Mouse (Mus musculus) T-helper 1 cell (primary cell): ENCODE measurements around the gene Cox17.

ENCODE experiments used
- in situ Hi-C: fragments of 300-600 bp; cut with MboI, MseI; formaldehyde crosslinking; loops from one replicate; pipeline ENCODE4 v1.15.1; 2025; ENCODE audit warnings: high pct_unique_total_duplicates

The Cox17 gene

DNA sequence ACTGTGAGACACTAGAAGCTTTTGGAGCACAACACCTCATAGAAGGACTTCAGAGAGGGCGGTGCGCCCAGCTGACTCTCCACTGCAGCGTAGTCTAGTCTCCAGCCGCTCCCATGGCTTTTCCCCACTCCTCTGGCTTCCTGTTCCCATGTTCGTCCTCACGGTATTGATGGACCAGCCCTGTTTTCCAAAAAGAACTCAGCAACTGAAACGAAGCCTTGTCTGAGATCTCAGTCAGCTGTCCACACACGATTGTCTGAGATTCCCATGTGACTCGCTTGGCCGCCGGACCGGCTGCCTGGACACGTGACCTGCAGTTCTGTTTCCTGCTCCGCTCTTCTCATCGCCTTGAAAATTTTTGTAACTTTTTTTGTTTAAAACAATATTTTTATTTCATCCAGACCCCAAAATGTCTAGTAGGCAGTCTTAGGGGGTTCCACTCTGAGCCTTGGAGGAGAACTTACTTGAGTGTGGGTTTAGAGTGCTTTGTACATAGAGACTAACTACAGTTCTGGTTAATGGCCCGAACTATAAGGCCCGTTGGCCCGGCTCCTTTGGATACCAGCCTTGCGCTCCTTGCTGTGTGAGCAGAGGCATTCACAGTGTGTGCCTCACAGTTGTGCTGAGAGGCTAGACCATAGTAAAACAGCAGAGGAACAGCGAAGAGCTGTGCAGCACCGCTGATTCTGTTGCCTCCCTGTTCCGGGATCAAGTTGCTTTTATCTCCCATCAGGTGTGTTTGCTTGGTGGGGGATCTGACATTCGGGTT lies 45.5 kb downstream of the Cox17 start:
- in situ Hi-C loops: no loop called here

DNA sequence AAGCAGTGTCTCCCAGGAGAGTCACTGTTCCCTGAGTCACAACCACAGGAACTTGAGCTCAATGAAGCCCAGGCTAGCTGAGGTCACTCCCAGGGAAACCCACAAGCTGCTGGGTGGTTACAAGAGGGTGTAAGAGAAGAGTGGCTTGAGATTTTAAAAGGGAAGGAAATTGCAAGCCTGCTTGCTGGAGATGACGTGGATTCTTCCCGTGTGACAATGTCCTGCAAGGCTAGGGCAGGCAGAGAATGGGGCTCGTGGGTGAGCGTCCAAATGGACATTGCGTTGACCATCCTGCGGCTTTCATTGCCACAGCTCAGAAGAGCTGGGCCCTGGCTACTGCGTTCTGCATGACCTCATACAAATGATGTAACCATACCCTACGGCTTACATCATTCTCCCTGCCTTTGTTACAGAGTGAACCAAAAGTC lies 47.4 kb downstream of the Cox17 start:
- in situ Hi-C loops: no loop called here

DNA sequence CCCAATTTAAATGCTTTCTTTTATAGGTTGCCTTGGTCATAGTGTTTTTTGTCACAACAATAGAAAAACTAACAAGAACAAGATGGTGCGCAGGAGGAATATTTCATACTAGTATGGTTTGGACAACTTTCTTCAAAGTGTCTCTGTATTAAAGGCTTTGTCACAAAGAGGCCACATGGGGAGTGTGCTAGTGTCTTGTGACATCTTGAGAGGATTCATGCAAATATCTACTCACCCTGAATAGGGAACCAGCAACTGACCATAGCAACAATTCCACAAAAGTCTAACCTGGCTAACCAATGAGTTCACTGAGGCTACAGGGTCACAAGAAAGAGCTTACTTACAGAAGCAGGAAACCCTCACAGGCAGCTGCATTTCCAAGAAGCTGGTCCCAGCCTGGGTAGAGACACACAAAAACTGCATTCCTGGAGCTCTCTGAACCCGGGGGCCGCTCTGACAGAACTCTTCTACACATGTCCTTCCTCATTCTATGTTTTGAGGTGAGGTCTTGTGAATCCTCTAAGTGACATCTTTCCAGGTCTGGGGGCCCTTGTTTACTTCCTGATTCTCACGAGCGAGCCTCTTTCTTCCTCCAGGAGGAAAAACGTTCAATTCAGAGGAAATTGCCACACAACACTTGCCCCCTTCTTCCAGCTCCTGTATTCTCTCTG lies 48.4 kb downstream of the Cox17 start:
- in situ Hi-C loops: no loop called here

DNA sequence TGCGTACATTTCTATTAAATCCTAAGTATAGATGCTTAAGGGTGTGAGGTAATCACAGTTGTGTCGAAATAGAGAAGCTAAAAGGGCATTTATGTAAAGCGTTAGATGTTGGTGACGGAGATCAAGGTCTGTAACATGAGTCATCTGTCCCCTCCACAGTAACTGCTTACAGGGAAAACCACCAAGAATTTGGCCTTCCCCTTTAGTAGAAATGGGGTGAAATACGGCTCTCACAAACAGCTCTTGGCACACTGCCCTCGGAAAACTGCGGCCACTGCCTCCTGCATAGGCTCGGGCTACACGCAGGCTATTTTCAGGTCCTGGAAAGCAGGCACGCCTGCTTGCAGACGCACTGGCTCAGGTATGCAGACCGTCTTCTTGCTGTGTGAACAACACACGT lies 49.4 kb downstream of the Cox17 start:
- in situ Hi-C loops: no loop called here

DNA sequence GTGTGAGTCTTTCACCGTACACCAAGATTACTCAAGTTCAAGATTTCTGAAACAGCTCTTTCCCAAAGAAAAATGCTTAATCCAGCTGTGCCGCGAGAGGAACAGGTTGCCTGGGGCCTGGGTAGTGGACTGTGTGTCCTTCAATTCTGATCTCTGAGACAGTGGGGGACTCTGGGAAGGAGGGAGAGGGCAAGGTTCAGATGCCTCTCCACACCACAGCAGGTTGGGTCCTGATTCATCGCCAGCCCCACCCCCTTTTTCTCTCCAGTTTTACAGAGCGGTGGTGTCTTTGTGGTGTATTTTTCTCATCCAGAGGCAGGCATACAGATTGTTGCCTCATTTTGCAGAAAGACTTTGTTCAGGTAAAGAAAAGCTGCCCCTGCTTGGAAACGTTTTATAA lies 51.5 kb downstream of the Cox17 start:
- in situ Hi-C loops: no loop called here

DNA sequence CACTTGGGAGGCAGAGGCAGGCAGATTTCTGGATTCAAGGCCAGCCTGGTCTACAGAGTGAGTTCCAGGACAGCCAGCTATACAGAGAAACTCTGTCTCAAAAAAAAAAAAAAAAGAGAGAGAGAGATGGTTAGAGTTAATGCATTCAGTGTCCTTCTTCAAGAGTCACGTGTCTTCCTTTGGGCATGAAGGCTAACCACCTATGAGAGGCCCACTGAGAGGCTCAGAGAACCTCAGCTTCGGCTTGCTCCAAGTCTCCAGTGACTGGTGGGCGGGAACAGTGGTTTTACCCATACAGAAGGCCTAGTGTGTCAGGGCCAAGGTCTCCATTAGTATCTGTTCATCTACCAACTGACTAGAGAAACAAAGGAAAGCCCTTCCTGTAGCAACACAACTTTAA lies 52.3 kb downstream of the Cox17 start:
- in situ Hi-C loops: no loop called here

DNA sequence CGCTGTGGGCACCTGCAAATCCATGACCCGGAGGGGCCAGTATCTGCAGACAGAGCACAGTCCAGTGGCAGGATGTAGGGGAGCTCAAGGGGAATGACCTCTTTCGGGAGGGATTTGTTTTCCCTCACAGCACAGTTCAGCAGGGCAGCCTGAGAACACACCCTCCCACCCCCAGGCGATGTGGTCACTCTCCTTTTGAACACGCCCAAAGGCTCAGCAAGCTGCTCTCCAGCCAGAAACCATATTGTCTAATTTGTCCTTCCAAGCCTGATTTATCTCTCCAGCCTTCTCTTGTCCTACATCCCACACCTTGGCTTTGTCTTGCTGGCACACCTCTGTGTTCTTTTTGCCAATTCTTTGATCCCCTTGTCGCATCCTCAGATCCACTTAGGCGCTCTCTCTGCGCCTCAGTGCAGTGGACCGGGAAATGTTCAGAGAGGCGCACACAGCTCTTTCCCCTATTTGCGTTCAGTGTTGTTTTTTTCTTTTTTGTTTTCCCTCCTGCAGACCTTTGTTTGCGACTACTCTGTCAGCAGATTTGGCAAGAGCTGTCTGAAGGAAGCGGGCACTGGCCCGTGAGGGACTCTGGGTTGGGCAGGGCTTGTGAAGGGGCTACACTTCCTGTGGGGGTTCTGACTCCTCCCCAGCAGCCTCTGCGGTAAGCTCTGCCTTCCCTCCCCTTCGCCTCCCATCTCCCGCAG lies 52.9 kb downstream of the Cox17 start:
- in situ Hi-C loops: no loop called here

DNA sequence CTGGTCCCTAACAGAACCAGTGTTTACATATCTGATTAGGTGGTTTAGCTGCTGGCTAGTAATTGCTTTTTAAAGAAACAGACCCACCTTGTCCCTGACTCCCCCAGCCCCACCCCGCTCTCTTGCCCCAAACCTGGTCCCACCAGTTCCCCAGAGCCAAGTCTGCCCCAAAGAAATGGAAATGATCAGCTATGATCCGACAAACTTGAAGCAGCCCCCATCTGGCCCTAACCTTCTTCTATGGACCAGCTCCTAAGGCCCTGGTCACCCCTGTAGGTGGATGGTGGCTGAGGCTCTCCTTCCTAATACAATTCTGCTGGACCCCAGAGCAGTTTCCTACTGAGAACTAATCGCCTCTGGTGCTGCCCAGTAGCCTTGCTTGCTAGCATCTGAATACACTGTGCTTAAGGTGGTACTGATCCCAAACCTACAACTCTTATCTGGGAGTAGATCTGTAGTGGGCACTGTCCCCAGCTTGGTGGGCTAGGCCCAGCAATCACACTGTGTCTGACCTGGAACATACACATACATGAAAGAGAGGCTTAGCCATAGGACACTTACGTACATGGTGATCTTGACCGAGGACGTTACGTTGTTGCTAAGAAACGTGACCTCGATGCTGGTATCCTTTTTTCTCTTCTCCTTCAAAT lies 53.6 kb downstream of the Cox17 start:
- in situ Hi-C loops: no loop called here

DNA sequence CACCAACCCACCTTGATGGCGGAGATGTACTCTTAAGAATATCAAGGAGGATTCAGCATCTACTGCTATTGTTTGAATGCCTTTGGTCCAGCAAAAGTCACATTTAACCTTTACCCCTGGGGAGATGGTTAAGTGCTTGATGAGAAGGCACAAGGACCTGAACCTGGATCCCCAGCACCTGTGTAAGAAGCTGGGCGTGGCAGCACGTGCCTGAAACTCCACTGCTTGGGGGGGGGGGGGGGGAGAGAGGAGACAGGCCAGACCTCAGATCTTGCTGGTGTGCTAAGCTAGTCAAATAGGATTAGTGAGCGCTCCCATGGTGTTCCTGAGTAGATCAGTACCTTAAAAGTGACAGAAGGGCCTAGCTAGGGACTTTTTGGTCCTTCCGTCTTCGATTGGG lies 54.7 kb downstream of the Cox17 start:
- in situ Hi-C loops: no loop called here
